Mouse (Mus musculus): ENCODE data around the gene Inpp5f. TPM values are rescaled to one million over a fixed set of nuclear protein-coding genes. Genes with fewer than 3 reads are reported as not detected.
A peak's percentile ranks its signal among the peaks of the same experiment; 100 is the strongest.

Inpp5f gene
- polyA plus RNA-seq, 1 experiment from 2014 or later = 32.9 TPM

DNA sequence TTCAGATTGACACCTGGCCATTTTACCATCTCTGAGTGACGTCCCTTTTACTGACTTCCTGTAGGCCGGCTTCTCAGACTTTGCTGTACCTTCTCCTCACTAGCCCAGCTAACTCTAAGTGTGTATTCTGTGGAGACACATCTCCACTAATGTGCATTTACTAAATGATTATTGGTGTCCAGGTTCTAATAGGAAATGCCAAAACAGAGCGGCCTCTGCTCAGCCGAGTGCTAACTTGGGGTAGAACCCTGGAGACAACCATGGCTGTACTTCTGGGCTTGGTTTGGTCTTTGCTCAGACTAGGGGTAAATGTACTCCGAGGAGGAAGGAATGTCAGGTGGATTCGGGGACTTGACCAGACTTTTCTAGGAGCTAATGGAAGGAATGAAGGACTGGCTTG, 638 bp upstream of the Inpp5f start:
- Histone ChIP-seq H3K27me3 (replicated peaks; ENCODE audit: low read depth, poor library complexity, severe bottlenecking) (no peaks in the 10 kb centered on the region), H3K9me3 (0 out of 2 replicates have a peak, but pooled peaks cover 2% of the 10 kb centered on the region), H3K4me3 (peak overlapping the region; percentile 87), H3K4me1 (peaks cover 22% of the 10 kb centered on the region), H3K27ac (replicated peaks) (peak overlapping the region; percentile 74), H3K36me3 (replicated peaks) (no peaks in the 10 kb centered on the region)
- WGBS = 85% methylated on average over 6 of the region's 6 CpGs
- no peak for DNase-seq (ENCODE audit: low spot score)

DNA sequence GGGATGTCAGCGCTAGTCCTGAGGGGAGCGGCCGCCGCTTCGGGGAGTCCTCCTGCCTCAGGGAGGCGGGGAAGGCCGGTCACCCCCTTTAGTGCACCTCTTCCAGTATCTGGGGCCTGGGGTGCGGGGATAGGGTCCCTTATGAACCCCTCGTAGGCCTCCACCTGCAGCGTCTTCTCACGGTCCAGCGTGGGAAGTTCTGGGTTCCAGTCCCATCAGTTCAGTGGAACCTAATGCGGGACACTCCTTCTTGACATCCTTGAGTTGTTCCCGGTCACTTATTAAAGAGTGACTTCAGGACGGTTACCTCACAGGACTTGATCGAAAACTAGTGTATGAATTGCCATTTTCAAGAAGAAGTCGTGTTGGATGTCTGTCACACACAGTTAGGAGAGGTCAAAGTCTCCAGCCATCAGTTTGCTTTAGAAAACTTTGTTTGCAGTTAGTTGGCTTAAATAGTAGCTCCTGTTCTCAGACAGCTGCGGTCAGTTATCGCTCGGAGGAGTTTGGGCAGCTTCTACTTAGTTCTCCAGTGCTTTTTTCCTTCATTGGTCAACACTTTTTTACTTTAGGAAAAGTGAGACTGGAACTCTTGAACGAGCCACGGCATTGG, 777 bp downstream of the Inpp5f start:
- 20% methylated on average over 22 of the region's 22 CpGs for WGBS
- peak overlapping the region; percentile 92 for H3K27ac ChIP-seq (replicated peaks)
- no peaks in the 10 kb centered on the region for H3K27me3 ChIP-seq (replicated peaks; ENCODE audit: low read depth, poor library complexity, severe bottlenecking)
- H3K9me3 ChIP-seq = 0 out of 2 replicates have a peak, but pooled peaks cover 2% of the 10 kb centered on the region
- peak overlapping the region; percentile 87 for H3K4me3 ChIP-seq
- no peaks in the 10 kb centered on the region for H3K36me3 ChIP-seq (replicated peaks)
- H3K4me1 ChIP-seq = peaks cover 26% of the 10 kb centered on the region
- no peak for DNase-seq (ENCODE audit: low spot score)

DNA sequence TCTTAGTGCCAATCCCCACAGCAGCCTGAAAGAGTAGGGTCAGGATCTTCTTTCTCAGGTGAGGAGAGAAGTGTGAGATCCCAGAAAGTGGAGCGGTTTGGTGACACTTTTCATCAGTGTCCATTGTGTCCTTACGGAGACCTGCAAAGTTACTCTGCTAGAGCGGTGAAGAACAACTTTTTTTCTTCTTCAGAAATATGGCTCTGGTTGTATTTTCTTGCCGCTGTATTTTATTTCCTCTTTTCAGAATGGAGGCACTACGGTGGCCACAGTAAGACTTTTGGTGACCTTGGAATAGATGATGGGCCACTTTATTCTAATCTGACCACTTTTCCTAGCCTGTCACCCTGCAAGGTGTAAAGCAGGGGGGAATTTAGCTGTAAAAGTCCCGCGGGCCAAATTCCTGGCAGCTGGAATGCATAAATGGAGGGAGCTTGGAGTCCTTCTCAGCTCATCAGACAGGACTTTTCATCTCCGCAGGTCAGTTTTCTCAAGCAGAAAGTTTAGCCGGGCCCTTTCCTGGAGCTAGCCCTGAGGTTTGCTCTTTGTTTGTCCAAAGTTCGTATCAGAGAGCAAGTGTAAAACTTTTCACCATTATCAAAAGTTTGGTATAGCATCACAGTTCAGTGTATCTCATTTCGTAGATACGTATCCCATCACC, 1.5 kb downstream of the Inpp5f start:
- Histone ChIP-seq H3K4me1 (peaks cover 34% of the 10 kb centered on the region), H3K27me3 (replicated peaks; ENCODE audit: low read depth, poor library complexity, severe bottlenecking) (no peaks in the 10 kb centered on the region), H3K36me3 (replicated peaks) (no peaks in the 10 kb centered on the region), H3K4me3 (peak overlapping the region; percentile 87), H3K27ac (replicated peaks) (no peak overlapping the region), H3K9me3 (0 out of 2 replicates have a peak, but pooled peaks cover 2% of the 10 kb centered on the region)
- DNase-seq (ENCODE audit: low spot score) = no peak
- WGBS = 80% methylated on average over 12 of the region's 12 CpGs

DNA sequence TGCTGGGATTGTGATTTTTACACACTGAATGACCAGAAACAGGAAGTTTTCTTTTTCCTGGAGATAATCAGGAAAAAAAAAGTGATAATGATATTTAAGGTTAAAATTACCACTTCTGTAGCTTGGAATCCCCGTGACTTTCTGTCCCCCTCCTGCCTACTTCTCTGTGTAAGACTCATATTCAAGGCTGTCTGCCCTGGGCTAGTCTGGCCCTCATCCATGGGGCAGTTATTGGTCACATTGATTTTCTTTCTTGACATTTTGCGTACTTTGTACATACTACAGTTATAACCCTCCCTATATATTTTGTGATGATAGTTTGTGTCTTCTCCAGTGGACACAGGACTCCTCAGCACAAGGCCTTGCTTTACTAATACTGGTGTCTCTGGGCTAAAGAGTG, 2.5 kb downstream of the Inpp5f start:
- 87% methylated on average over 2 of the region's 2 CpGs for WGBS
- H3K27ac ChIP-seq (replicated peaks) = no peak overlapping the region
- H3K27me3 ChIP-seq (replicated peaks; ENCODE audit: low read depth, poor library complexity, severe bottlenecking) = no peaks in the 10 kb centered on the region
- H3K4me1 ChIP-seq = peaks cover 35% of the 10 kb centered on the region
- no peak overlapping the region for H3K4me3 ChIP-seq
- H3K9me3 ChIP-seq = 0 out of 2 replicates have a peak, but pooled peaks cover 2% of the 10 kb centered on the region
- DNase-seq (ENCODE audit: low spot score) = no peak
- H3K36me3 ChIP-seq (replicated peaks) = no peaks in the 10 kb centered on the region

DNA sequence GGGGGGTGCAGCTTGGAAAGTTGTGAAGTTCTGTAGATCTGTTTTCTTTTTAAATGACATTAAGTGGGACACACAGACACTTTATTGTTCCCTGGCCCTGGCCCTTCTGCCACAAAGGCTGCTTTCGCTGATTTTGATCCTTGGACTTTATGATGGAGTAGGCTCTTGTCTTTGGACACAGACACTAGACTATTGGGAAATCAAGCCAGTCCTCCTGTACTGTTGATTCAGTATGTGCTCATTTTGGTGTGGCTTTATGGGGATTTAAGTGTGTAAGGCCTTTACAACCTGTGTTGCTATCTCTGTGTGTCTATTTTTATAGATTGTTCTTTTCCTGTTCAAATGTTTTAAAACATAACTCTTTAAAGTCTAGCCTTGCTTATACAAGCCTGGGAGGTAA, 6.5 kb downstream of the Inpp5f start:
- H3K27me3 ChIP-seq (replicated peaks; ENCODE audit: low read depth, poor library complexity, severe bottlenecking) = no peaks in the 10 kb centered on the region
- no peak overlapping the region for H3K4me3 ChIP-seq
- no peaks in the 10 kb centered on the region for H3K36me3 ChIP-seq (replicated peaks)
- WGBS = 77% methylated on average over 1 of the region's 1 CpGs
- H3K9me3 ChIP-seq = no peaks in the 10 kb centered on the region
- H3K27ac ChIP-seq (replicated peaks) = no peak overlapping the region
- peaks cover 22% of the 10 kb centered on the region for H3K4me1 ChIP-seq
- DNase-seq (ENCODE audit: low spot score) = no peak

DNA sequence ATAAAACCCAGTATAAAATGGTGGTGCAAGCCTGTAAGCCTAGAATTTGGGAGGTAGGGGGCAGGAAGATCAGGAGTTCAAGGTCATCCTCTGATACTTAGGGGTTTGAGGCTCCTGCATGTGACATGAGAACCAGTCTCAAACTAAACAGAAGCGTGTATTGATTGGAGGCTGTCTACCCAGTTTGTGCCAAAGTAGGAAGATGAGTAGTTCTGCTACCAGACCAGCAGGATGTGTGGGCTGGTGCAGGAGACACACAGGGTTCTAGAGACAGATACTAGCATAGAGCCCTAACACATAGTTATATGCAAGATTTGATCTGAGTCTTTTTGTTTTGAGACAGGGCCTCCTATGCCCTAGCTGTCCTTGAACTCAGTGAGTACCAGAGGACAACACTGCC, 9.1 kb downstream of the Inpp5f start:
- WGBS = 86% methylated on average over 1 of the region's 1 CpGs
- Histone ChIP-seq H3K4me3 (no peak overlapping the region), H3K27ac (replicated peaks) (no peak overlapping the region), H3K27me3 (replicated peaks; ENCODE audit: low read depth, poor library complexity, severe bottlenecking) (no peaks in the 10 kb centered on the region), H3K36me3 (replicated peaks) (no peaks in the 10 kb centered on the region), H3K9me3 (no peaks in the 10 kb centered on the region), H3K4me1 (peaks cover 23% of the 10 kb centered on the region)
- DNase-seq (ENCODE audit: low spot score) = no peak

DNA sequence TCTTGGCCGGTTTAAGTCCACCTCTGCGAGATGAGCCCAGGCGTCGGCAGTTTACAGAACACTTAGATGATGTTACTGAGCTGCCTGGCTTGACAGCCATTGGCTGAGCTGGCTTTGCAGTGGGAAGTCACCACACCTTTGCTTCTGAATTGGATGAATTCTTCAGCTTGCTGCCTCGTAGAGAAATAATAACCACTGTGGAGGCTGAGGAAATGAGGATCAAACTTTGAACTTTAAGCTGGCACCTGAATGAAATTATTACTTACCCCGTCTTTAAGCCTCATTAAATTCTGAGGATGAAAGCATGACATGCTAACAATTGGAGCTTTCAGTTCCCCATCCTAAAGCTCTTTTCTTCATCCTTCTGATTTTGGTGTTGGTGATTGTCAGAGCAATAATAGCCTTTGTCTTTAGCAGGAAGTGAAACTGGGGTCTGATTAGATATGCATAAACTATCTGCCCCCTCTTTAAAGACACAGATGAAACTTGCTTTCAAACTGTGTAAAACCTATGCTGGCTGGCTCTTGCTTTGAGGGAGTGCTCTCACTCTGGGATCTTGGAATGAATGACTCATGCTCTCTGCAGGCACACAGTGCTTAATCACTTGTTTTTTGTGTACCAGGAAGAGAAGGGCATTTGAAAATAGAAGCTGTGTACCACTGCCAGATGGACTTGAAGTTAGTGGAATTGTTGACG, 11.3 kb downstream of the Inpp5f start:
- no peaks in the 10 kb centered on the region for H3K36me3 ChIP-seq (replicated peaks)
- no peak overlapping the region for H3K4me3 ChIP-seq
- H3K9me3 ChIP-seq = no peaks in the 10 kb centered on the region
- no peak overlapping the region for H3K27ac ChIP-seq (replicated peaks)
- DNase-seq (ENCODE audit: low spot score) = no peak
- peaks cover 14% of the 10 kb centered on the region for H3K4me1 ChIP-seq
- H3K27me3 ChIP-seq (replicated peaks; ENCODE audit: low read depth, poor library complexity, severe bottlenecking) = no peaks in the 10 kb centered on the region
- WGBS = 63% methylated on average over 7 of the region's 7 CpGs

DNA sequence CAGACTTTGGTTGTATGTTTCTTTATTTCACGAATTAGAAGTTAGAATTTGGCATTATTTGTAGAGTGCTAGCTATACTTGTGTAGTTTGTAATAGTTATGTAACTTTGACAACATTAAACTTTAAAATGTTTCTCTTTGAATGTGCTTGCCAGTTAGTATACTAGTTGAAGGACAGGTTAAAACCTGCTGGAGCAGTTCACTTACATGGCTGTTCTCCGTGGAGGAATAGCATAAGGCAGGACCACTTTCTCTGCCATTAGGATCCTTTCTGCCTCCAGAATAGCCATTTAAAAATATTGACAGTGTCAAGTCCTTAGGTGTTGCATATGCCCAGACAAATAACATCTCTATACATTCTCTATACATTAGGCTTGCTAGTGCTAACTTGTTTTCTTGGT, 11.9 kb downstream of the Inpp5f start:
- WGBS = 70% methylated on average over 2 of the region's 2 CpGs
- Histone ChIP-seq H3K4me3 (no peak overlapping the region), H3K4me1 (peaks cover 11% of the 10 kb centered on the region; the same call in 1 of the 2 replicates), H3K36me3 (replicated peaks) (no peaks in the 10 kb centered on the region), H3K9me3 (no peaks in the 10 kb centered on the region), H3K27me3 (replicated peaks; ENCODE audit: low read depth, poor library complexity, severe bottlenecking) (no peaks in the 10 kb centered on the region), H3K27ac (replicated peaks) (no peak overlapping the region)
- no peak for DNase-seq (ENCODE audit: low spot score)

DNA sequence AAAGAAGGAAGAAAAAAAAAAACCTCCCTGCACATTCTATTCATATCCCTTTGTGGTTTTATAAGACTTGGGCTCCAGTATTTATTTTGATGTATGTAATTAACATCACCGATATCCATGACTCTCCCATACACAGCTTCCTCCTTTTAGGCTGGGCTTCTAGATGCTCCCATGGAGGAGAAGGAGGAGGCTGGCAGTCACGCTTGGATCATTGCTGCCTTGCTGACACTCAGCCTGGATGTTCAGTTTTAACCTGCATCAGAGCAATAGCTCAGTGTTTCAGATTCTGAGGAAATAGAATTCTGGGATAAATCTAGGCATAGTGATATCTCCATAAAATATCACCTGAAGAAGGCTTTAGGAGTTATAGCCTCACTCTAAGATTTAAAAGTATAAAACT, 14.3 kb downstream of the Inpp5f start:
- H3K4me3 ChIP-seq = no peak overlapping the region
- H3K4me1 ChIP-seq = peaks cover 15% of the 10 kb centered on the region; the same call in 1 of the 2 replicates
- H3K27me3 ChIP-seq (replicated peaks; ENCODE audit: low read depth, poor library complexity, severe bottlenecking) = no peaks in the 10 kb centered on the region
- H3K36me3 ChIP-seq (replicated peaks) = no peaks in the 10 kb centered on the region
- no peak overlapping the region for H3K27ac ChIP-seq (replicated peaks)
- WGBS = 90% methylated on average over 2 of the region's 2 CpGs
- no peak for DNase-seq (ENCODE audit: low spot score)
- H3K9me3 ChIP-seq = no peaks in the 10 kb centered on the region

DNA sequence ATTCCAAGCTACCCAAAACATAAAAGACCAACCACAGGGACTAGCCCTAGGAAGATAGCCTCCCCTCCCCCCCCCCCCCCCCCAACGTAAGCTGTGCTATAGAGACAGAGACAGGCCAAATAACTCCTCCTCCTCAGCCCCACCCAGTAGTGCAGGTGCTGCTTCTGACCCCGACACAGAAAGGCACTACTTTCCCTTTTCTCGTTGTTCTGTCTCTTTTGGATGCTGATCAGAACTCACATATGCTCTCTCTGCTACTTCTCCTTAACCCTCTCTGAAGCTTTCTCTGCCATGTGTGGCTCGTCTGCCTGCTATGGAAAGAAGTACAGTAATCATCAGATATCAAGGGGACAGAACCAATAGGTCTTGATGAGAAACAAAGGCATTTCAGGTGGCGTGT, 15.5 kb downstream of the Inpp5f start:
- no peaks in the 10 kb centered on the region for H3K9me3 ChIP-seq
- no peak overlapping the region for H3K27ac ChIP-seq (replicated peaks)
- no peaks in the 10 kb centered on the region for H3K36me3 ChIP-seq (replicated peaks)
- H3K4me3 ChIP-seq = no peak overlapping the region
- DNase-seq (ENCODE audit: low spot score) = no peak
- 69% methylated on average over 5 of the region's 5 CpGs for WGBS
- no peaks in the 10 kb centered on the region for H3K27me3 ChIP-seq (replicated peaks; ENCODE audit: low read depth, poor library complexity, severe bottlenecking)
- H3K4me1 ChIP-seq = peaks cover 20% of the 10 kb centered on the region; the same call in 1 of the 2 replicates

DNA sequence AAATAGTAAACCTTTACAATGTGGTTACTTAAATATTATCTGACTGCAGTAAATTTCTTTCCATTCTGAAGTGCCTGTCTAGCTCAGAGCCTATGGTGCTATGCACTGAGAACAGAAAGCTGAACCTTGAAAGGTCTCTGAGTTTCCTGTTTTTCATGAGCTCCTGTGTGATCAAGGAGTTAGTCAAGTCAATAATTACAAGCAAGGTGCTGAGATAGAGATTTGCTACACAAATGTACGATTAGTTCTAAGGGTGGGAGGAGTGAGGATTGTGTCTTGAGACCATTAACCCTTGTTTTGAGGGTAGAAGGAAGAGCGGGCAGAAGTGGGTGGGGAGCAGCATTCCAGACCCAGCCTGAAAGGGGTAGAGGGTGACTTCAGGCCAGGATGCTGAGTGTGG, 16.1 kb downstream of the Inpp5f start:
- Histone ChIP-seq H3K36me3 (replicated peaks) (no peaks in the 10 kb centered on the region), H3K27ac (replicated peaks) (no peak overlapping the region), H3K27me3 (replicated peaks; ENCODE audit: low read depth, poor library complexity, severe bottlenecking) (no peaks in the 10 kb centered on the region), H3K4me3 (no peak overlapping the region), H3K4me1 (peaks cover 17% of the 10 kb centered on the region; the same call in 1 of the 2 replicates), H3K9me3 (no peaks in the 10 kb centered on the region)
- 84% methylated on average over 2 of the region's 2 CpGs for WGBS
- DNase-seq (ENCODE audit: low spot score) = no peak

DNA sequence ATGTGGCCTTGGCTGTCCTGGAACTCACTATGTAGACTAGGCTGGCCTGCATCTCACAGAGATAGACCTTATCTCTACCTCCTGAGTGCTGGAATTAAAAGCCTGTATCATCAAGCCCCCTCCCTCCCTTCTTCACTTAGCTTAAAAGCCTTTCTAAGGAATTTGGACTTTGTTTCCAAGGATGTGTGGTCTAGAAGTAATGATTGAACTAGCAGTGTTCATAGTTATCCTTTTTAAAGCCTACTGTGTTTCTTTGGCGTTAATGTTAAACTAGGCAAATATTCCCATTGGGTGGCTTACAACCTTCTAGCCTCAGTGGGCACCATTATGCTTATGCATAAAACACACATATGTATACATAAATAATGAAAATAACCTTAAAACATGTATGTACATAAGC, 16.6 kb downstream of the Inpp5f start:
- H3K9me3 ChIP-seq = no peaks in the 10 kb centered on the region
- no peaks in the 10 kb centered on the region for H3K27me3 ChIP-seq (replicated peaks; ENCODE audit: low read depth, poor library complexity, severe bottlenecking)
- 96% methylated on average over 1 of the region's 1 CpGs for WGBS
- no peak overlapping the region for H3K27ac ChIP-seq (replicated peaks)
- H3K4me3 ChIP-seq = no peak overlapping the region
- H3K4me1 ChIP-seq = peaks cover 13% of the 10 kb centered on the region; the same call in 1 of the 2 replicates
- no peak for DNase-seq (ENCODE audit: low spot score)
- H3K36me3 ChIP-seq (replicated peaks) = no peaks in the 10 kb centered on the region

DNA sequence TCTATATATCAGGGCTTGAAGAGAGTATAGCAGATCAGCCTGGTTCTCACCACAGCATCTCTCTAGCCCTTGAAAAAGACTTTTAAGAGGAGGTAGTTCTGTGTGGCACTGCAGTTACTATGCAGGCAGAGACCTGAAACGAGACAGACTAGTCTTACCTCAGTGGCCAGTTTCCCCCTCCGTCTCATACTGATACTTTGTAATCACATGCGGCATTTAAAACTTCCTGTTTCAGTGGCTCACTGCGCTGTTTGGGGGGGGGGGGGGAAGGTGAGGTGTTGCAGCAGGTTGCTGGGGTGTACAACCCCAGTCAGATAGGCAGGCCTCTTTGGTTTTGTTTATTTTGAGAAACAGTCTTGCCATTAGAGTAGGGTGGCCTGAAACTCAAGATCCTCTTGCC, 22.0 kb downstream of the Inpp5f start:
- no peak for DNase-seq (ENCODE audit: low spot score)
- H3K4me1 ChIP-seq = peaks cover 13% of the 10 kb centered on the region; the same call in 1 of the 2 replicates
- WGBS = 72% methylated on average over 4 of the region's 4 CpGs
- H3K9me3 ChIP-seq = no peaks in the 10 kb centered on the region
- peaks cover 5% of the 10 kb centered on the region; the same call in 1 of the 2 replicates for H3K36me3 ChIP-seq (replicated peaks)
- no peak overlapping the region for H3K27ac ChIP-seq (replicated peaks)
- no peak overlapping the region for H3K4me3 ChIP-seq
- H3K27me3 ChIP-seq (replicated peaks; ENCODE audit: low read depth, poor library complexity, severe bottlenecking) = no peaks in the 10 kb centered on the region

All from embryonic facial prominence, embryonic 10.5 days (tissue).